Mouse (Mus musculus) lung, postnatal 0 days (tissue): ENCODE measurements around the gene Ccni.

Source experiments
- CTCF ChIP-seq: IDR thresholded peaks from 2 replicates; pipeline ENCODE4 v1.5.1; 2016; ENCODE audit warnings: antibody characterized with exemption, mild to moderate bottlenecking
- EP300 ChIP-seq: IDR thresholded peaks from 2 replicates; pipeline ENCODE4 v1.6.1; 2016; ENCODE audit warnings: antibody characterized with exemption, mild to moderate bottlenecking, control low read depth

DNA sequence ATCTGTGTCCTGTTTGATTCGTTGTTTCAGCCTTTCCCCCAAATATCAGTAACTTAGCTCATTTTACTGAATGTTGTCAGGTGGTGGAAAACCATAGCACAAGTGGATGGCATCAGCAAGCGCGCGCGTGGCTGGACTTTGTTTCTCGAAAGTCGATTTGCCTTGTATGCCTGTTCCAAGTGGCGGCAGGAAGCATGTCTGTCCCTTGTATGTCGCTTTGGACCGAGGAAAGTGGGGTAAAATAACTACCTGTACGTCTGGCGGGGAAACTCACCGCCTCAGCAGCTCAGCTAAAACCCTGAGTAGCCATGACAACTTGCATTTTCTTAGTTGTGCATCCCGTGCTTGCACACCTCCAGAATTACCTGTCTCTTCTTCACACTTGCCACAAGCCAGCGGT is 34.9 kb downstream of the Ccni start:
- TF ChIP-seq CTCF (no peak), EP300 (no peak)
